Mouse (Mus musculus): ENCODE data around the gene Scyl1. TPM values are rescaled to one million over a fixed set of nuclear protein-coding genes. Genes with fewer than 3 reads are reported as not detected.
A peak's percentile ranks its signal among the peaks of the same experiment; 100 is the strongest.

Gene Scyl1
- polyA plus RNA-seq, 1 experiment from 2014 or later, result 82.7 TPM

DNA sequence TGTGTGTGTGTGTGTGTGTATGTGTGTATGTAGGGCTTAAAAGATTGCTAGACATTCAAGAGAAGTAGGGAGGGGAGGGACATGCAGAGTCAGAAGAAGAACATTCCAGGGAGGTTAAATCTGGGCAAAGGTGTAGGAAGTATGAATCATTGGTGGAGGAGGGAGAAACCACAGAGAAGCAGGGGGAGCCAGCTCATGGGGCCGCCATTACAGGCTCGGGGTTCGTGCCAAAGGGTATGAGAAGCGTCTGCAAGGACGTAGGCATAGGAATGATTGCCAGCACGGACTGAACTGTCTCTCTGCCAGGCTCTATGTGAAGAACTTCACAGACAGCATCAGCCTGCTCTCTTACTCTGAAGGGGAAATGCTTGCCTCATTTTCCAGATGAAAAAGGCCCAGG, 21.7 kb downstream of the Scyl1 start:
- no peak overlapping the region for H3K9ac ChIP-seq
- peaks cover 36% of the 10 kb centered on the region for H3K4me1 ChIP-seq
- no peak overlapping the region for H3K4me3 ChIP-seq
- 84% methylated on average over 6 of the region's 6 CpGs for WGBS
- no peaks in the 10 kb centered on the region for H3K9me3 ChIP-seq
- no peak overlapping the region for H3K27ac ChIP-seq
- no peak overlapping the region for H3K4me2 ChIP-seq (replicated peaks)
- H3K27me3 ChIP-seq, result peaks cover 96% of the 10 kb centered on the region
- peaks cover 68% of the 10 kb centered on the region for H3K36me3 ChIP-seq
- no peak for ATAC-seq (ENCODE audit: low FRiP score, low read depth)

DNA sequence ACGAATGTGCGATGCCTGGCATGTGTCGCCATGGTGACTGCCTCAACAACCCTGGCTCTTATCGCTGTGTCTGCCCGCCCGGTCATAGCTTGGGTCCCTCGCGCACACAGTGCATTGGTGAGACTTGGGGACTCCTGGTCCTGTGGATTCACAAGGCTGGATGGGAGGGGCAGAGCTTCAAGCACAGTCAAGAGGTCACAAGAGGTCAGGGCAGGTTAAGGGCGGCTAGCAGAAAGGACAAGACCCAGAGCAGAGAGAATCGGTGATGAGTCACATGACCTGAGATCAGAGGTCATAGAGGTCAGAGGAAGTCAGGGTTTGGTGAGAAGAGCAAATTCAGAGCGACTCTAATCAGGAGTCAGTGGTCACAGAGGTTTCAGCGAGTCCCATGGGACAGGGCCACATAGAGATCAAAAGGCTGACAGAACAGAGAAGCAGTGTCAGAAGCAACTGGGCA, 24.3 kb downstream of the Scyl1 start:
- Histone ChIP-seq H3K9me3 (no peaks in the 10 kb centered on the region), H3K27ac (no peak overlapping the region), H3K27me3 (peaks cover 81% of the 10 kb centered on the region), H3K4me3 (no peak overlapping the region), H3K36me3 (peaks cover 48% of the 10 kb centered on the region), H3K9ac (no peak overlapping the region), H3K4me1 (peaks cover 58% of the 10 kb centered on the region), H3K4me2 (replicated peaks) (no peak overlapping the region)
- no peak for ATAC-seq (ENCODE audit: low FRiP score, low read depth)
- WGBS, result 37% methylated on average over 12 of the region's 12 CpGs

DNA sequence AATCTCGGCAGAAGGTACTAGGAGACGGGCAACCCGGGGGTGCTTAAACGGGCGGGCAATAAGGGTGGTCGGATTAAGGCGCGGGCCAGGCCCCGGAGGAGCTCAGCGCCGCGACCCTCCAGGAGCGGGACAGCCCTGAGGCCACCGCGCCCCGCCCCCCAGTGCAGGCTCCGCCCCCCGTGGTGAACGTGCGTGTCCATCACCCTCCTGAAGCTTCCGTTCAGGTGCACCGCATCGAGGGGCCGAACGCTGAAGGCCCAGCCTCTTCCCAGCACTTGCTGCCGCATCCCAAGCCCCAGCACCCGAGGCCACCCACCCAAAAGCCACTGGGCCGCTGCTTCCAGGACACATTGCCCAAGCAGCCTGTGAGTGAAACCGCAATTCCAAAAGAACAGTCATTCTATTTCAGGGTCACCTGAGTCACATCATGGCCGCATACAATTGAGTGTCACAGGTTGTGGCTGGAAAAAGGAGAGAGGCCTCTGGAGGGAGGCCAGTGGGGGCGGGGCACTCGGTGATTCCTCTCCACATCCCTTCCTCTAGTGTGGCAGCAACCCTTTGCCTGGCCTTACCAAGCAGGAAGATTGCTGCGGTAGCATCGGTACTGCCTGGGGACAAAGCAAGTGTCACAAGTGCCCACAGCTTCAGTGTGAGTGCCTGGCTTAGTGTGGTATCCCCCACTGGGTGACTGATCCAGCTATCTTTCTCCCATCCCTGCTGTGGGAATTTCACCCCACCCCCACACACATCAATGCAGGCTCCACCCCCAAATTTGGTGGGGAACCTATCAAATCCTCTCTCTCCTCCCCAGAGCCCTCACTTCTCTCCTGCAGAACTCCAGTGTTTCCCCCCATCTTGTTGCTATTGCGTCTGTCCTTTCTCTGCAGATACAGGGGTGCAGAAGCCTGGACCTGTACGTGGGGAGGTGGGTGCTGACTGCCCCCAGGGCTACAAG, 25.2 kb downstream of the Scyl1 start:
- H3K36me3 ChIP-seq, result peaks cover 39% of the 10 kb centered on the region
- H3K27me3 ChIP-seq, result peaks cover 72% of the 10 kb centered on the region
- H3K4me2 ChIP-seq (replicated peaks), result peak overlapping the region; percentile 66
- peak overlapping the region; percentile 65 for H3K9ac ChIP-seq
- H3K27ac ChIP-seq, result no peak overlapping the region
- H3K4me3 ChIP-seq, result peak overlapping the region; percentile 33
- ATAC-seq (ENCODE audit: low FRiP score, low read depth), result no peak
- WGBS, result 6% methylated on average over 36 of the region's 36 CpGs
- peaks cover 54% of the 10 kb centered on the region for H3K4me1 ChIP-seq
- no peaks in the 10 kb centered on the region for H3K9me3 ChIP-seq

DNA sequence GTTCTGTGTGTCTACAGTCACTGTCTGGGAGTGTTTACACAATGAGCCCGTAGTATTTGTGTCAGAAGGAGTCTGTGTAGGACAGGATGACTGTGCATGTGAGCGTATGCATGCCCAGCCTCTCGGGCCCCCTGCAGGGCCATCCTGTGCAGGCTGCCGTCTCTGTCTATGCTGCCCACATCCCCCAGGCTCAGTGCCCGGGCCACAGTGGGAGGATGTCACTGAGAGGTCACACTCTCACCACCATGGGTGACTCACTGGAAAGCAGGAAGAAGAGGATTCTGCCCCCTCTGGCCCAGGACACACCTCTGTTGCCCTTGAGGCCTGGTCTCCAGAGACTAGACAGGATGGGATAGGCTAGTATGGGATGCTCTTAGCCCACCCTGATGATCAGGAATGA, 27.6 kb downstream of the Scyl1 start:
- Histone ChIP-seq H3K36me3 (peaks cover 21% of the 10 kb centered on the region), H3K4me2 (replicated peaks) (peak overlapping the region; percentile 93), H3K4me3 (peak overlapping the region; percentile 93), H3K27ac (no peak overlapping the region), H3K4me1 (peaks cover 69% of the 10 kb centered on the region), H3K9me3 (no peaks in the 10 kb centered on the region), H3K9ac (peak overlapping the region; percentile 97), H3K27me3 (peaks cover 53% of the 10 kb centered on the region)
- WGBS, result 53% methylated on average over 5 of the region's 5 CpGs
- no peak for ATAC-seq (ENCODE audit: low FRiP score, low read depth)

DNA sequence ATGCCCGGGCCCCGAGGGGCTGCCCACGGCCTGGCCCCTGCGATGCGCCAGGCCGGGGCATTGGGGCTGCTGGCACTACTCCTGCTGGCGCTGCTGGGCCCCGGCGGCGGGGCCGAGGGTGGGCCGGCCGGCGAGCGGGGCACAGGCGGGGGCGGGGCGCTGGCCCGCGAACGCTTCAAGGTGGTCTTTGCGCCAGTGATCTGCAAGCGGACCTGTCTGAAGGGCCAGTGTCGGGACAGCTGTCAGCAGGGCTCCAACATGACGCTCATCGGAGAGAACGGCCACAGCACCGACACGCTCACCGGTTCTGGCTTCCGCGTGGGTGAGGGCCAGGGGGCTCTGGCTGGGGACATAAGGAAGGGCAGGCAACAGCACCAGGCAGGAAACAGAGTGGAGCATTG, 29.0 kb downstream of the Scyl1 start:
- WGBS, result under 1% methylated on average over 32 of the region's 32 CpGs
- peak overlapping the region; percentile 97 for H3K9ac ChIP-seq
- peak; percentile 22; the same call in 1 of the 2 replicates for ATAC-seq (ENCODE audit: low FRiP score, low read depth)
- peaks cover 69% of the 10 kb centered on the region for H3K4me1 ChIP-seq
- no peaks in the 10 kb centered on the region for H3K9me3 ChIP-seq
- H3K36me3 ChIP-seq, result peaks cover 9% of the 10 kb centered on the region
- peak overlapping the region; percentile 93 for H3K4me3 ChIP-seq
- H3K27me3 ChIP-seq, result peaks cover 43% of the 10 kb centered on the region
- H3K27ac ChIP-seq, result peak overlapping the region; percentile 98
- H3K4me2 ChIP-seq (replicated peaks), result peak overlapping the region; percentile 93

DNA sequence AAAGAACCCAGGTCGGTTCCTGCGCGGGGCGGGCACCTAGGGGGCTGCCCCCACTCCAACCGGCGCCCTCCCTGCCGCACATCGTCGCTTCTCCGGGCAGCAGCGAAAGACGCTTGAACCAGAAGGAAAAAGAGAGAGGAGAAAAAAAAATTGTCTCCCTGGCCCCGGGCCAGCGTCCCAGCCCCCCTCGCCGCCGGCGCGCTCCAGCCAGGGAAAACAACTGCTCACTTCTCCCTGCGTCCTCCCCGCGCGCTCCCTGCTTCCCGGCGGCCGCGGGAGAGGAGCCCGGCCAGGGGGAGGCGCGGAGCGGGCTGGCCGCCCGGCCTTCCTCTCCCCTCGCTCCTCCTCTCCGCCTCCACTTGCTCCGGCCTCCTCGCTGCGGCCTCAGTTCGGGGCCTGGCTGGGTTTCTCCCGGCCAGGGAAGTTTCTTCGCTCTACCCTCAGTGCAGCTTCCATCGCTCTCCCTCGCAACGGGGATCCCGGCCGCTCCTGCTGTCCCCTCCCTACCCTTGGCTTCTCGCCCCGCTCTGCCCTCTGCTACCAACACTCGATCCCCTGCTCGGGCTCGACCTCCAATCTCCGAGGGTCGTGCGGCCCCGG, 29.5 kb downstream of the Scyl1 start:
- Histone ChIP-seq H3K4me2 (replicated peaks) (peak overlapping the region; percentile 93), H3K4me3 (peak overlapping the region; percentile 93), H3K4me1 (peaks cover 68% of the 10 kb centered on the region), H3K36me3 (peaks cover 4% of the 10 kb centered on the region), H3K9ac (peak overlapping the region; percentile 97), H3K27me3 (peaks cover 39% of the 10 kb centered on the region), H3K9me3 (no peaks in the 10 kb centered on the region), H3K27ac (peak overlapping the region; percentile 98)
- under 1% methylated on average over 40 of the region's 55 CpGs for WGBS
- ATAC-seq (ENCODE audit: low FRiP score, low read depth), result peak; percentile 74

DNA sequence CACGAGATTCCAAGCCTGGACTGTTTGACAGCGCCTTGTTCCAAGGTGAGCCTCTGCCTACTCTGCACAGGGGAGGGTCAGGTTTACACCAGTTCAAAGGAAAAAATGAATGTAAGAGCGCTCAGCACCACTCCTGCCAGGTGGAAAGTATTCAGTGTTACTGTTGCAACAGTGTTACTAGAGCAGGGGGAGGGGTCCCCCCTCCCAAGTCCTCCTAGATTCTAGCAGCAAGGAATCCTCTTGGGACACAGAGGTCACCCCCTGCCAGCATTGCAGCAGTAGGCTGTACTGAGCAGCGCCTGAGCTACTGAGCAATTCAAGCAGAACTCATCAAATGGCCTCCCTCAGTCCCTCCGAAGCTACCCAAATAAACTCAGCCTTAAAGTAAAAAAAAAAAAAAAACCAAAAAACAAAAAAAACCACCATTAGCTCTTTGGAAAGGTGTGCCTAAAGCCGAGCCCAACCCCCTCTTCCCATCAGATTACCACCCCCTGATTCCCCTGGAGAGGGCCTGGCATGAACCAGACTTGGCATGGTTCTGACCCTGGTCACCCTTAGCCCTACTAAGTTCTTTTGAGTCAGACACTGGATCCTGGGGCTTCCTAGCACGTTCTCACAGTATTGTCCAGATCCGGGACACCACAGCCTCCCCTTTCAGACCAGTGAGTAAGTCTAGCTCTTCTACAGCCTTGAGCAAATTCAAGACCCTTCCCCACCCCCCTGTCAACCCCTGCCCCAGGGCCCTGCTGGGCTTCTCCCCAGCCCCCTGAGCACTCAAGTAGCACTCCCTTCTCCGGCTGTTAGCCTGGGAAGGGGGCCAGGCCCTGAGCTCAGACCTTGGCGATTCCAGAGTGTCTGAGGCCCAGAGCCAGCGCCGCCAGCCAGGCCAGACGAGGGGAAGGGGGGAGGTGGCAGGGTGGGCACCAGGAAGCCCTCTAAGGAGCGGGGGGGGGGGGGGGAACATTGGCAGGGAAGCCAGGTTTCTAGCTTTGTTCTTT, 30.6 kb downstream of the Scyl1 start, which contains the start of gene Ltbp3:
Ltbp3 (plus strand) TSS at position 585 of the 998 bp plus-strand sequence.
- Histone ChIP-seq H3K4me2 (replicated peaks) (peak within 1 kb of the TSS; percentile 93), H3K27ac (peak within 1 kb of the TSS; percentile 98), H3K27me3 (peaks cover 28% of the 10 kb centered on the region), H3K9ac (peak within 1 kb of the TSS; percentile 97), H3K4me1 (peaks cover 57% of the 10 kb centered on the region), H3K4me3 (peak within 1 kb of the TSS; percentile 93), H3K9me3 (no peaks in the 10 kb centered on the region), H3K36me3 (no peaks in the 10 kb centered on the region)
- 25% methylated on average over 10 of the region's 14 CpGs for WGBS
- peak; percentile 77 for ATAC-seq (ENCODE audit: low FRiP score, low read depth)

DNA sequence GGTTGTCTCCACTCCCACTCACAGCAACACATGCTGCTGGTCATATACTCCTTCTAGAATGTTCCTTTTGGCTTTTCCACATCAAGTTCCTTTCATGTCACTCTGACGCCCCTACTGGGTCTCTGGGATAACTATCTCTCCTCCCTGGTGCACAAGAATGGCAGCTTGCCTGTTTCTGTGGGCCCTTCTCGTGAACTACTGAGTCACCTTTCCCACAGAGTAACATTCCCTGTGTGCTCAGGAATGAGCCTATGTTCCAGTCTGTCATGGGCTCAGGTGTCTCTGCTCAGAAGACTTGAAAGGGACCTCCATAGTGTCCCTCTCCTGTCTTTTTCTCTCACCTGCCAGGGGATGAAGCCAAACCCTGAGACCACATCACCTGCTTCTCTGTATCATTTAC, 31.8 kb downstream of the Scyl1 start:
- no peak overlapping the region for H3K27ac ChIP-seq
- H3K4me2 ChIP-seq (replicated peaks), result no peak overlapping the region
- H3K4me3 ChIP-seq, result no peak overlapping the region
- H3K9ac ChIP-seq, result no peak overlapping the region
- H3K9me3 ChIP-seq, result no peaks in the 10 kb centered on the region
- no peaks in the 10 kb centered on the region for H3K36me3 ChIP-seq
- 63% methylated on average over 2 of the region's 2 CpGs for WGBS
- peaks cover 45% of the 10 kb centered on the region for H3K4me1 ChIP-seq
- no peak for ATAC-seq (ENCODE audit: low FRiP score, low read depth)
- H3K27me3 ChIP-seq, result peaks cover 16% of the 10 kb centered on the region

DNA sequence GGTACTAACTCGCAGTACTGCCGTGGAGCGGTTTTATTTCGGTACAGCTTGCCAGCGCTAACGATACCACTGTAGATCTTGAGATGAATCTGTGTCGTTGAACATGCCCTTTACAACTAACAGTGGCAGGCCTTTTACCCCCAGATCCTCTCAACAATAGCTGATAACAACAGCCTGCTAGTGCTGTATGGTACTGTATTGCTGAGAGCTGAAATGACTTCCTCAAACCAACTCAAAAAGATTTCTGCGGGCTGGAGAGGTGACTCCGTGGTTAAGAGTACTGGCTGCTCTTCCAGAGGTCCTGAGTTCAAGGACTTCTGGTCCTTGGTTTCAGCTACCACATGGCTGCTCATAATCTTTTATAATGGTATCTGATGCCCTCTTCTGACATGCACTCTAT, 36.9 kb downstream of the Scyl1 start:
- Histone ChIP-seq H3K9me3 (no peaks in the 10 kb centered on the region), H3K9ac (no peak overlapping the region), H3K27me3 (0 out of 2 replicates have a peak, but pooled peaks cover 5% of the 10 kb centered on the region), H3K4me3 (no peak overlapping the region), H3K36me3 (0 out of 2 replicates have a peak, but pooled peaks cover 3% of the 10 kb centered on the region), H3K4me2 (replicated peaks) (no peak overlapping the region), H3K27ac (no peak overlapping the region), H3K4me1 (peaks cover 22% of the 10 kb centered on the region)
- ATAC-seq (ENCODE audit: low FRiP score, low read depth), result no peak
- WGBS, result 81% methylated on average over 9 of the region's 9 CpGs

DNA sequence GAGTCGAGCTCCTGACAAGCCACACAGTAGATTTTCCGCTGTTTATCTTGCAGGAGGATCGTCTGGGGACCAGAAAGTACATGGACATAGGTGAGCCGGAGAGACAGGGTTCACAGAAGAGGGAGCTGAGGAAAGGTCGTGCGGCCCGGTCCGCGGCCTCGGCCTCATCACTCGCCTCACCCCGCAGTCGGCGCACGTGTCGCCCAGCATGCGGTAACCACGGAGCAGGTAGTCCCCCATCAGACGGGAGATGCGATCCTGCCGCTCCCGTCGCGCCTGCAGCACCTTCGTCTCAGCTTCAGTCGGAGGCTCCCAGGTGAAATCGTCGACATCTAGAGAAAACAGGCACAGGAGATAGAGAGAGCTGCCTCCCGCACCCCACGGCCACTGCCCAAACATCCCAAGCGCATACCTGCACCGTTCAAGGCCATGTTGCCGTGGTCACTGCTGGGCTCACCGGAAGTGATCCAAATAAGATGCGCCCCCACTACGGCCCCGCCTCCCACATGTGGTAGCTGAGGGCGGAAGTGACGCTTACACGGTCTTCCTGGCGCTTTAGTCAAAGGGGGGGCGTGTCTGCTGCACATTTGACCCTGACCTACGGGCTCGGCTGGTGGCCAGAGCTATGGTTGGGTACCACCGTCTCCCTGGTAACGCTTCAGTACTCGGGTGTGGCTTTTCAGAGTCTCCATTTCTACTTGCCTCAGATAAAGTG, 39.8 kb downstream of the Scyl1 start:
- WGBS, result under 1% methylated on average over 47 of the region's 47 CpGs
- ATAC-seq (ENCODE audit: low FRiP score, low read depth), result peak; percentile 89
- Histone ChIP-seq H3K4me2 (replicated peaks) (peak overlapping the region; percentile 99), H3K4me1 (peaks cover 43% of the 10 kb centered on the region), H3K36me3 (peaks cover 3% of the 10 kb centered on the region; the same call in 1 of the 2 replicates), H3K4me3 (peak overlapping the region; percentile 97), H3K27ac (peak overlapping the region; percentile 35; the same call in 1 of the 2 replicates), H3K9ac (peak overlapping the region; percentile 82), H3K27me3 (no peaks in the 10 kb centered on the region), H3K9me3 (no peaks in the 10 kb centered on the region)

Data from limb, embryonic 13.5 days (tissue).